Mouse (Mus musculus) B cell, adult (primary cell): Measurements from ENCODE around the gene Thbd. TPM values are rescaled to one million over a fixed set of nuclear protein-coding genes. Genes with fewer than 3 reads are reported as not detected.

Source experiments
- total RNA-seq: library from RNA; stranded (reverse); gene quantifications from 4 replicates; pipeline ENCODE4 v1.2.4, GENCODE M21; 2023; ENCODE audit not compliant: inconsistent age

Thbd gene
- total RNA-seq: 1.3 to 1.9 TPM (median 1.5 TPM) in 4 replicates

DNA sequence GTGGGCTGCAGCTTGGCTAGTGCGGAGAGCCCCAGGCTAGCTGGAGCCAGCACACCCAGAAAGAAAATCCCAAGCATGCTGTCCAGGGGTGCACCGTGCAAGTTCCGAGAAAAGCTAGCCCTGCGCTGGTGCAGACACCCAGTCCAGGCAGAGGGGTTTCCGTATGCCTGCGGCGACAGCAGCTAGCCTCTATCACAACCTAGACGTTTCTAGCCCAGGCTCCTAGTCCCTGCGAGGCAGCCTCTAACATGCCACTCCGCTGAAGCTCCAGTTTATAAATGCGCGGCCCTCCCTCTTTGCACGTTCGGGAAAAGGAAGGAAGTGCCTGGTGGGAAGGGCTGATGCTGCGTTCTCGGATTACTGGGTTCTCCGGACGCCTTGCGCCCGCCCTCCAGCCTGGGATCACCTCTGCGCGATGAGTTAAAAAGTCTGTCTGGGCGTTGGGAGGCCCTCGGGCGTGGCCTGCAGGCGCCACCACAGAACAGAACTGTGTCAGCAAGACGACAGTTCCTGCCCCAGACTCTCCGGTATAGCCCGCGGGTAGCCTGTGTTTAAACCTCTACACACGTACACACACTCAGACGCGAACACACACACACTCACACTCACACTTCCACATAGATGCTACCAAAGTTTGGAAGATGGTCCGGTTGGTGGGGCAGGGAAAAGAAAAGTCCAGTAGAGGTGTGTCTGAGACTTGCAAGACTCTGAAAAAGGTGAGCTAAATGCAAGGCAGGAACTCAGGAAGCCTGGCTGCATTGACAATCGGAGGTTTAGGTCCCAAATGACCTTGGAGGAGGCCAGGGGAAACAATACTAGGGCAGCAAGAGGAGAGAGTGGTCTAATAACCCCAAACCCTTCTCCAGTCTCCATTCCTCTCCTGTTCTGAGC lies at the start of gene Thbd:
Gene Thbd (minus strand): TSS at position 319 of the 891 bp plus-strand sequence.

DNA sequence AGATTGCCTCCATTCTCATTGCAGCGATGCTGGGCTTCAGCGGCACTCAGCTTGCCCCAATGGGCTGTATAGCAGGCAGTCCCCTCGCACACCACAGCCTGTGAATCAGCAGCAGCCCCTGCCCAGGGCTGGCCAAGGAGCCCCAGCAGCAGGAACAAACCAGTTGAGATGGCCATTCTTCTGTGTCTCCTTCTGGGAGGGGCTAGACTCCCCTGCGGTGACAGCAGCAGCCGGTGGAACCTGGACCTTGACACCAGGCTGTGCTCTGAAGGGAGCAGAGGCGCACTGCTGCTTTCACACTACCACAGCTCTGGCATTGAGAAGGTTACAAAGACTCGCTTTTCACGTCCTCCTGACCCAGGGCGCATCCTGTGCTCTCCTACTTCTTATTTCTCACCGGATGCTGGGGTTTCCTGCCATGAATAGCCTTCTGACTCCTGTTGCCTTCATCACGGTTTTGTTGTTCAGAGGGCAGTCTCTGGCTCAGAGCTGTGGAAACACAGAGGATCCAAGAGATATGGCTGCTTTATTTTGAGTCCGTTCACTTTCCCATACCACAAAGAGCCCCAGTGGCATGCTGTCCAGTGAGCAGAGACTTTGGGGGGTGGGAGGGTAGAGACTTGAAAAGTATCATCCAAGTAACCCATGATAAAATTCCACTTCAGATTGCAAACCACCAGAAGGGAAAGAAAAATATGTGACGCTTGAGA lies 35.4 kb upstream of the Thbd start, which contains the start of gene Cd93:
Gene Cd93 (minus strand): TSS at position 315 of the 710 bp plus-strand sequence.

DNA sequence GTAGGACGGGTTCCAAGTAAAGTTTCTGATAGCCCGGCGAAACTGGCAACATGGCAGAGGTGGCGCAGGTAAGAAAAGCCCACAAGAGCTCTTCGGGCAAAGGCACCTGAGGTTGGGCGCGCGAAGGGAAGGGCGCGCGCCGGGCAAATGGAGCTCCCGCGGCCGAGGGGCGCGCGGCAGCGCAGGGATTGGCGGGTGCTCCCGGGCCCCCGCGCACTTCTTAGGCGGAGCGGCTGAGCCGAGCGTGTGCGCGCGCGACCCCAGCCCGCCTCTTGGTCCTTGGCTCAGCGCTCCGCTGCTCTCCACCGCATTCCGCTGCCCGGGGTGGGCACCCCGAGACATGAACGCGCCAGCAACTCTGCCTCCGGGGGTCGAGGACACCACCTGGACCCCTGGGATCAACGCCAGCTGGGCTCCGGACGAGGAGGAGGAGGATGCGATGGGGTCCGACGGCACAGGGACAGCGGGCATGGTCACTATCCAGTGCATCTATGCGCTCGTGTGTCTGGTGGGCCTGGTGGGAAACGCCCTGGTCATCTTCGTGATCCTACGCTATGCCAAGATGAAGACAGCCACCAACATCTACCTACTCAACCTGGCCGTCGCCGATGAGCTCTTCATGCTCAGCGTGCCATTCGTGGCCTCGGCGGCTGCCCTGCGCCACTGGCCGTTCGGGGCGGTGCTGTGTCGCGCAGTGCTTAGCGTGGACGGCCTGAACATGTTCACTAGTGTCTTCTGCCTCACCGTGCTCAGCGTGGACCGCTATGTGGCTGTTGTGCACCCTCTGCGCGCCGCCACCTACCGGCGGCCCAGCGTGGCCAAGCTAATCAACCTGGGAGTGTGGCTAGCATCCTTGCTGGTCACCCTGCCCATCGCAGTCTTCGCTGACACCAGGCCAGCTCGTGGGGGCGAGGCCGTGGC lies 12.6 kb downstream of the Thbd start, which contains the start of gene Sstr4:
Gene Sstr4 (plus strand): TSS at position 214 of the 921 bp plus-strand sequence.

Other genes starting within 250 kb of the Thbd start
- not detected in 4 replicates for gene Sstr4, start 12.8 kb downstream of the Thbd start, total RNA-seq
- gene Cd93, start 35.4 kb upstream of the Thbd start, total RNA-seq: 10.1 to 11.3 TPM (median 10.7 TPM) in 4 replicates